Mouse (Mus musculus): Measurements from ENCODE around the gene Tmem59l.
"Not testable (repeated sequence)": the region's sequence is repeated elsewhere in the genome, so short reads cannot be mapped to it uniquely, and the experiment has no call there.

Tmem59l gene

GRCm38 (mm10) chr8:70486941-70487520 lies at the start of gene Tmem59l:
TSS of gene Tmem59l (minus strand) at chr8:70487358.
- DNase-seq (ENCODE audit: low spot score): no peak

DNA sequence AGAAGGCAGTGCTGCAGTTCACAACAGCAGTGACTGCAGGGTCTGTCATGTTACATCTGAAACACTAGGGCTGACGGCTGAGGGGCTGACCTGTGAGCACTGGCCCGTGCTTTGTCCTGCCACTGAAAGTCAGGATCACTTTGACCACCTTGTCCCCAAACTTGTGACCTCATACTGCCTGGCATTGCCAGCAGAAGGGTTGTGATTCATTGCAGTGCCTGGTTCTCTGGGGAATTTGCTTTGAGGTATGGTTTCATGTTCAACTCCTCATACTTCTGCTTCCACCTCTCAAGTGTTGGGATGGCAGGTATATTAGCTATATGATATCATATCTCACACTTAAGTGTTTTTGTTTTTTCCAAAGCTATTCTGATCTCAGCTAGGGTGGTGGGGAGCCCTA lies 48.5 kb upstream of the Tmem59l start:
- no peak for DNase-seq (ENCODE audit: low spot score)

- DNase-seq (ENCODE audit: low spot score): no peak
Measured at GRCm38 (mm10) chr8:70535221-70535620, 48.1 kb upstream of the Tmem59l start.

DNA sequence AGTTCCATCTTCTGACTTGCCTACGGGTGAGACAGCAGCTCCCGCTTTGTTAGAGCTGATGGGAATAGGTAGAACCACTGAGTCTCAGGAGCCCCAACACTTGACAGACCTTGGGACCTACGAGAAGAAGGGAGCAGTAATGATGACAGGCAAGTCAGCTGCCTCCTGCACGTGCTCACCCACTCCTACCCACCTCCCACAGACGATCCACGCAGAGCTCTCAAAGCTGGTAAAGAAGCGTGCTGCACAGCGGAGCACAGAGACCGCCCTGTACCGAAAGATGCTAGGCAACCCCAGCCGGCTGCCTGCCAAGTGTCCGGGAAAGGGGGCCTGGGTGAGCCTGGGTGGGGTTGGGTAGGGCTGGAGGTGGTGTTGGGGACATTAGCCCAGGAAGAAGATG lies 47.1 kb upstream of the Tmem59l start:
- DNase-seq (ENCODE audit: low spot score): no peak

DNA sequence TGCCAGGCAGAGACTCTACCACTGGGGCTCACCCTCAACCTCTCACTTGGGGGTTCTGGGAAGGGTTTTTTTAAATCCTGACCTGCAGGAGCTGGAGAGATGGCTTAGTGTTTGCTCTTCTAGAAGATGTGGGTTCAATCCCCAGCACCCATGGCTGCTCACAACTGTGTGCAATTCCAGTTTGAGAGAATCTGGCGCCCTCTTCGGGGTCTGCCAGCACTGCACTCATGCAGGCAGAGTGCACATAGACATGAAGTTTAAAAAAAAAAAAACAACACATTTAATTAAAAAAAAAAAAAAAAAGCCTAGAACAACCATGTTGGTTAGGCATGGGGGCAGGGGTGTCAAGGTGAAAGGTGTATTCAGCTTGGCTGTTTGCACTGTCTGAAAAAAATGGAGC lies 43.2 kb upstream of the Tmem59l start:
- no peak for DNase-seq (ENCODE audit: low spot score)

DNA sequence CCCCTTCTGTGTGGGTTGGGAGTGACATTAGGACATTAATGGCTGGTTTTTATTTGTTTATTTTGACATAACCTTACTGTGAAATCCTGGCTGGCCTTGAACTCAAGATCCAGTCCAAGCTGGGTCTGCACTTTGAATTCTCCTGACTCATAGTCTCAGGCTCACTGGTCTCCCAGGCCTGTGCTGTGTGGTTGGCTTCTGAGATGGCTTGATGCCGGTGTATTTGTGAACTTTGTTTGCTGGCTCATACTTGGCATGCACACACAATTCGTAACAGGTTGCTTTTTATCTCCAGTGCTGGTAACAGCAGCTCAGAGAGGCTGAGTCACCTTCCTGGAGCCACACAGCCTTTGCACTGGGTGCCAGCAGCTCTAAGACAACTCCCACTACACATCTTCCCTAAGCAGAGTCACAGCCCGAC lies 42.6 kb upstream of the Tmem59l start:
- DNase-seq (ENCODE audit: low spot score): no peak

- no peak for DNase-seq (ENCODE audit: low spot score)
Measured at GRCm38 (mm10) chr8:70529299-70529698, 42.1 kb upstream of the Tmem59l start.

DNA sequence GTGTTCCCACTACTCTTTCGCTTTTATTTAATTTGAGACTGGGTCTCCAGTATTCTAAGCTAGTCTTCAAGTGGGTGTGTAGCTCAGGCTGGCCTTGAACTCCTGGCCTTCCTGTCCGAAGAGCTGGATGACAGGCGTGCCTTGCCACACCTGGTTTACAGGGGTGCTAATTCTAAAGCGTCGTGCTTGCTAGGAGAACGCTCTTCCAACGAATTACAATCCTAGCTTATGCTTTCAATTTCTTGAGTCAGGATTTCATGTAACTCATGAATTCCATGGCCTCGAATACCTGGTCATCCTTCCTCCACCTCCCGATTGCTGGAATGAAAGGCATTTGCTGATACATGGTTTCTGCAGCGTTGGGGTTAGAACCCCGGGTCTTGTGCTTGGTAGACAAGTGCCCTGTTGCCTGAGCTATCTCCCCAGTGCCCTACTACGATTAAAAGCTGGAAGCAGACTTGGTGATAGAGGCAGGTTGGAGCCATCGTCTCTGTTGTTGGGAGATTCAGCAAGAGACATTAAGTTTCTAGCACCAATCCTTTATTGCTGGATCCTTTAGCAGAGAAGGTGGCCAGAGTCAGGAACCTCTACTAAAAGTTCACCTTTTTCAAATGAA lies 41.1 kb upstream of the Tmem59l start:
- DNase-seq (ENCODE audit: low spot score): no peak

- peak; percentile 96 for DNase-seq (ENCODE audit: low spot score)
Measured at GRCm38 (mm10) chr8:70527512-70528181, 40.5 kb upstream of the Tmem59l start, which contains the start of the genes Fkbp8 and Kxd1. TSS of gene Fkbp8 (plus strand) at chr8:70527724. TSS of gene Kxd1 (minus strand) at chr8:70527956.

DNA sequence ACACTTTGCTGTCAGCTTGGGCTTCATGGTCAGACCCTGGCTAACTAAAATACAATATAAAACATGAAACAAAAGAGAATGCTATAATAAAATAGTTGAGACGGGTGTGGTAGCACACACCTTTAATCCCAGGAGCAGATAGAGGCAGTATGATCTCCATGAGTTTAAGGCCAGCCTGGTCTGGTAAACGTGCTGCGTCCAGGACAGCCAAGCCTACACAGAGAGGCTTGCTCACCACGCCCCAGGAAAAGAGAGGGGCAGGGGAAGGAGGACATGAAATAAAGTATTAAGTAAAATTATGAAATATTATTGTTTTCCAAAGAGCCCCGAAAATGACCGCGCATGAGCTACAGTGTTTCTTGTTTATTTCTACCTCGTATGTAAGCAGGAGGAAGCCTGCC lies 40.0 kb upstream of the Tmem59l start:
- no peak for DNase-seq (ENCODE audit: low spot score)

- peak; percentile 92 for DNase-seq (ENCODE audit: low spot score)
Measured at GRCm38 (mm10) chr8:70522592-70523403, 35.6 kb upstream of the Tmem59l start.

- DNase-seq (ENCODE audit: low spot score): no peak
Measured at GRCm38 (mm10) chr8:70519606-70520005, 32.4 kb upstream of the Tmem59l start.

DNA sequence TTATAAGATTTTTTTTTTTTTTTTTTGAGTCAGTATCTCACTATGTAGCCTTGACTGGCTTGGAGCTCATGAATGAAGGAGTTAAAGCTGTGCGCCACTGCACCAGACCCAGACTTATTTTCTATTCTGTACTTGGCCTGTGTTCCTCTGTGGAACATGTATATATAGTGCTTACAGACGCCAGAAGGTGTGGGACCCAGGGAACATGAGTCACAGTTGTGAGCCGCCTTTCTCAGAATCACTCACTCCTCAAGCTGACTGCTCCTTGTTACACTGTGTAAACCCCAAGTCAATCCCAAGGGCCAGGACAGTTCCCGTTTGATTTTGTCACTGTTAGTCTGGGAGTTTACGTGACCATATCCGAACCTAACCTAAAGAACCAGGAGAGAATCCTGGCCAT lies 31.9 kb upstream of the Tmem59l start:
- DNase-seq (ENCODE audit: low spot score): no peak

DNA sequence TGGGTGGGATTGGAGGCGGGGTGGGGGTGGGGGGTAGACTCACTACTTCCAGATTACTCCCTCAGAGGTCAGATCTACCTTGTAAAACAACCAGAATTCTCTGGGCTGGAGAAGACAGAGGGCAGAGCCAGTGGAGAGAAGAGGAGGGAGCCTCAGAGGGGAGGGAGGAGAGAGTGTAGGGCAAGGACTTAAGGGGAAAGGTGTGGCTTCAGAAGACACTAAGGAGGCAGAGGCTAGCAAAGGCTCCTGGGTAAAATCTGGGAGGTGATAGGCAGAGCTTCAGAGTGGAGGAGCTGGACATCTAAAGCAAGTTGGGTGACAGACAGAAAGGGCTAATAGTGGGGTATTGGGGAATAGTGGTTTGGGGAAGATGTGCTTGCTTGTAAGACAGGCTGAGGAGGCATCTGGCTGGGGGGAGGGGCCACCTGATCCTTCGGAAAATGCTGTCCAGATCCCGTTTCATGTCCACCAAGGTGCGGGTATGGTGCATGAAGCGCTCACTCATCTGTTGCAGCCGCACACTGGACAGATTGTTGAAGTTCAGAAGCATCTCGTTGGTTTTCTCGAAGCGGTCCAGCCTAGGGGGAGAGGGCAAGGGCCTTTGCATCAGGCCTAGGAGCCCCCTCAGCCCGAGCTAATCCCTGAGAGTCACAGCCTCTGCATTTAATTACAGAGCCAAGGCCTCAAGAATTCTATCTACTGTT lies 30.9 kb upstream of the Tmem59l start:
- DNase-seq (ENCODE audit: low spot score): no peak

- DNase-seq (ENCODE audit: low spot score): no peak
Measured at GRCm38 (mm10) chr8:70513441-70513840, 26.3 kb upstream of the Tmem59l start.

DNA sequence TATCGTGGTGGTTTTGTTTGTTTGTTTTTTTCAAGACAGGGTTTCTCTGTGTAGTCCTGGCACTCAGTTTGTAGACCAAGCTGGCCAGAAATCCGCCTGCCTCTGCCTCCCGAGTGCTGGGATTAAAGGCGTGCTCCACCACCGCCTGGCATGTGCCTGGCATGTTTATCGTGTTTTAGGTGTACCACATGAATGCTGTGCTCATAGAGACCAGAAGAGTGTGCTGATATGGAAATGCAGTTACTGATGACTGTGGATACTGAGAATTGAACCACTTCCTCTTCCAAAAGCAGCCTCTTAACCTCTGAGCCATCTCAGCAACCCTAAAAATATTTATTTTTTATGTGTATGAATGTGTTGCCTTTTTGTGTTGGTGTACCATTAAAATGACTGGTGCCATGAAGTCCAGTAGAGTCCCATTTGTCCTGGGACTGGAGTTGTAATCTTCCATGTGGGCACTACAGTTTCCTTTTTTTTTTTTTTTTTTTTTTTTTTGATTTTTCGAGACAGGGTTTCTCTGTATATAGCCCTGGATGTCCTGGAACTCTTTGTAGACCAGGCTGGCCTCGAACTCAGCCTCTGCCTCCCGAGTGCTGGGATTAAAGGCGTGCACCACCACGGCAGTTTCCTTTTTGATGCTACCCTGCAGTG lies 25.2 kb upstream of the Tmem59l start:
- no peak for DNase-seq (ENCODE audit: low spot score)

DNA sequence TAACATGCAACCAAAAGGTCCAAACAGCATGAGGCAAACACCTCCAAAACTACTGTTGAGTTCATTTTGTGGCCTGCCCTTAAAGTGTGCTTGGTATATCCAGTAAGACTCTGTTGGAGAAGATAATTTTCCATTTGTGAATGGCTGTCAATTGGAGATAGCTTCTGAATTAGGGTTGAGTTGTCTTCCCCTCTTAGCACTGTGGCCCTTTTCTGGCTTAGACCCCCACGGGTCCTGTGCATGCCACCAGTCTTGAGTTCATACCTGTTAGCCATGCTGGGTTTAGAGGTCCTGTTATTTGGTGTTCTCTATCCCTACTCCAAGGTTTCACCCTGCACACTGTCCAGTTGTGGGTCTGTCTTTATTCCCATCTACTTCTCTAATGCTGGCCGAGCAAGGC lies 24.6 kb upstream of the Tmem59l start:
- no peak for DNase-seq (ENCODE audit: low spot score)

- not testable (repeated sequence) for DNase-seq (ENCODE audit: low spot score)
Measured at GRCm38 (mm10) chr8:70511174-70511573, 24.0 kb upstream of the Tmem59l start.

DNA sequence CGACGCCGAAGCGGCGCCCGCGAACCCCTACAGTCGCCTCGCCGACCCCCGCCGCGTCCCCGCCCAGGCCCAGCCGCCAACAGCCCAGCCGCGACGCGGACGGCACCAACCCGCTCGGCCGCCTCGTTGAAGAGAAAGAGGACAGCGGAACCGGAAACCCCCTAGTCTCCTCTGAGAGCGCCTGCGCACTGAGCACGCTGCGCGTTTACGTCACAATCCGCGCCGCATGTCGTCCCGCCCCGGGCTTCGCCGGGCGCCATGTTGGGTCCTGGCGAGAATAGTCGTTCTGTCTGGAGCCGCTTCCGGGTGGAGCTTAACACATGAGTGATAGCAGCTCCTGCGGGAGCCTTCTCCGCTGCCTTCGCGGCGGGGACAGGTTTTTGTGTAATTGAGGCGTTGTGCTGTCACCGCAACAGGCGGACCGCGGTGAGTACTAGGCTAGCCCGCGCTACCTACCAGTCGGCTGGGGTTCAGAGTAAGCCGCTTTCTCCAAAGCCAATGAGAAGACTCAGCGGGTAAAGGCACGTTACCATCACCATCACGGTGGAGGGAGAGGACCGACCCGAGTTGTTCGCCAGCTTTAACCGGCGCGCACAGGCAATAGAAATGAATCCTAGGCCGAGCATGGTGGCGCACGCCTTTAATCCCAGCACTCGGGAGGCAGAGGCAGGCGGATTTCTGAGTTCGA lies 23.2 kb upstream of the Tmem59l start, which contains the start of gene Uba52:
Gene Uba52 (minus strand): TSS at position 574 of the 688 bp plus-strand sequence.
- DNase-seq (ENCODE audit: low spot score): peak; percentile 94

DNA sequence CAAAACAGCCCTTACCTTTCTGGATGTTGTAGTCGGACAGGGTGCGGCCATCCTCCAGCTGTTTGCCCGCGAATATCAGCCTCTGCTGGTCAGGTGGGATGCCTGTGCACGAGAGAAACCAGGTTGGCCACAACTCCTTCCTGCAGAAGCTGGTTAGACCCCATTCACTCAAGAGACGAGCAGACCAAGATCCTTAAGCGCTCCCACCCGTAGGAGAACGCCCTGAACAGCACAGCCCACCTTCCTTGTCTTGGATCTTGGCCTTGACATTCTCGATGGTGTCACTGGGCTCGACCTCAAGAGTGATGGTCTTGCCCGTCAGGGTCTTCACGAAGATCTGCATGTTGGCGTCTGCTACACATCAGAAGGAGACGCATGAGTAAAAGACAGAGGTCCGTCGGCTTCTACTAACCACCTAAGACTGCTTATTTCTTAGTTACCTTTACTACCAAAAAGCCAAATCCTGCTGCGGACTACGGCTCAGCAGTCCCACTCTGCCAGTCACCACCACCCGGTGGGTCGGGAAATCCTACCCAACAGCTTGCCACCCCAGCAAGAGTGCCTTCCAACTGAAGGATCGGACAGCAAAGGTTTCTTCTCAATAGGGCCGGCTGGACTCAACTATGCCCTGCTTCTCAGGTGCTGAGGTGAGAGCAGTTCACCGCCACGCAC lies 22.3 kb upstream of the Tmem59l start:
- no peak for DNase-seq (ENCODE audit: low spot score)
